Mouse (Mus musculus): ENCODE data around the gene Gcnt7.

Gcnt7 gene

GRCm38 (mm10) chr2:172467206-172467605 is 8.8 kb upstream of the Gcnt7 start:
- in situ Hi-C loops (cut with MboI; ENCODE audit: low pct_unique_long_range_greater_than_20kb in 1 of 2, low sequenced_read_pairs in 2 of 2, unreplicated experiment in 1 of 2) = no loop called here

GRCm38 (mm10) chr2:172466427-172467132 is 8.2 kb upstream of the Gcnt7 start:
- in situ Hi-C loops (cut with MboI; ENCODE audit: low pct_unique_long_range_greater_than_20kb in 1 of 2, low sequenced_read_pairs in 2 of 2, unreplicated experiment in 1 of 2) = no loop called here

GRCm38 (mm10) chr2:172462813-172463212 is 4.4 kb upstream of the Gcnt7 start:
- in situ Hi-C loops (cut with MboI; ENCODE audit: low pct_unique_long_range_greater_than_20kb in 1 of 2, low sequenced_read_pairs in 2 of 2, unreplicated experiment in 1 of 2) = no loop called here

- in situ Hi-C loops (cut with MboI; ENCODE audit: low pct_unique_long_range_greater_than_20kb in 1 of 2, low sequenced_read_pairs in 2 of 2, unreplicated experiment in 1 of 2) = no loop called here
Measured at GRCm38 (mm10) chr2:172460647-172461046, 2.3 kb upstream of the Gcnt7 start.

GRCm38 (mm10) chr2:172452458-172452857 is 5.9 kb downstream of the Gcnt7 start:
- in situ Hi-C loops (cut with MboI; ENCODE audit: low pct_unique_long_range_greater_than_20kb in 1 of 2, low sequenced_read_pairs in 2 of 2, unreplicated experiment in 1 of 2) = no loop called here

GRCm38 (mm10) chr2:172452031-172452430 is 6.4 kb downstream of the Gcnt7 start:
- in situ Hi-C loops (cut with MboI; ENCODE audit: low pct_unique_long_range_greater_than_20kb in 1 of 2, low sequenced_read_pairs in 2 of 2, unreplicated experiment in 1 of 2) = no loop called here

GRCm38 (mm10) chr2:172450640-172451039 is 7.8 kb downstream of the Gcnt7 start:
- in situ Hi-C loops (cut with MboI; ENCODE audit: low pct_unique_long_range_greater_than_20kb in 1 of 2, low sequenced_read_pairs in 2 of 2, unreplicated experiment in 1 of 2) = no loop called here

- in situ Hi-C loops (cut with MboI; ENCODE audit: low pct_unique_long_range_greater_than_20kb in 1 of 2, low sequenced_read_pairs in 2 of 2, unreplicated experiment in 1 of 2) = loop anchor here in 1 of 2 experiments (25.0 kb wide), 1 partner anchor 211 kb away; the partner anchor contains the start of gene Mc3r
Measured at GRCm38 (mm10) chr2:172448329-172448728, 10.1 kb downstream of the Gcnt7 start.

GRCm38 (mm10) chr2:172447317-172447716 is 11.1 kb downstream of the Gcnt7 start:
- in situ Hi-C loops (cut with MboI; ENCODE audit: low pct_unique_long_range_greater_than_20kb in 1 of 2, low sequenced_read_pairs in 2 of 2, unreplicated experiment in 1 of 2) = loop anchor here in 1 of 2 experiments (25.0 kb wide), 1 partner anchor 210 kb away; the partner anchor contains the start of gene Mc3r

GRCm38 (mm10) chr2:172445617-172446016 is 12.8 kb downstream of the Gcnt7 start:
- in situ Hi-C loops (cut with MboI; ENCODE audit: low pct_unique_long_range_greater_than_20kb in 1 of 2, low sequenced_read_pairs in 2 of 2, unreplicated experiment in 1 of 2) = loop anchor here in 1 of 2 experiments (25.0 kb wide), 1 partner anchor 208 kb away; the partner anchor contains the start of gene Mc3r

GRCm38 (mm10) chr2:172441176-172441575 is 17.2 kb downstream of the Gcnt7 start:
- in situ Hi-C loops (cut with MboI; ENCODE audit: low pct_unique_long_range_greater_than_20kb in 1 of 2, low sequenced_read_pairs in 2 of 2, unreplicated experiment in 1 of 2) = loop anchor here in 1 of 2 experiments (25.0 kb wide), 1 partner anchor 204 kb away; the partner anchor contains the start of gene Mc3r

GRCm38 (mm10) chr2:172440640-172441005 is 17.8 kb downstream of the Gcnt7 start:
- in situ Hi-C loops (cut with MboI; ENCODE audit: low pct_unique_long_range_greater_than_20kb in 1 of 2, low sequenced_read_pairs in 2 of 2, unreplicated experiment in 1 of 2) = loop anchor here in 1 of 2 experiments (25.0 kb wide), 1 partner anchor 203 kb away; the partner anchor contains the start of gene Mc3r

GRCm38 (mm10) chr2:172439843-172440639 is 18.4 kb downstream of the Gcnt7 start, which contains the start of gene Rtf2:
Gene Rtf2 (plus strand): TSS chr2:172440556.
- in situ Hi-C loops (cut with MboI; ENCODE audit: low pct_unique_long_range_greater_than_20kb in 1 of 2, low sequenced_read_pairs in 2 of 2, unreplicated experiment in 1 of 2) = loop anchor here in 1 of 2 experiments (25.0 kb wide), 1 partner anchor 203 kb away; the partner anchor contains the start of gene Mc3r

GRCm38 (mm10) chr2:172437371-172437952 is 20.9 kb downstream of the Gcnt7 start:
- in situ Hi-C loops (cut with MboI; ENCODE audit: low pct_unique_long_range_greater_than_20kb in 1 of 2, low sequenced_read_pairs in 2 of 2, unreplicated experiment in 1 of 2) = loop anchor here in 1 of 2 experiments (25.0 kb wide), 1 partner anchor 200 kb away; the partner anchor contains the start of gene Mc3r

GRCm38 (mm10) chr2:172433746-172434145 is 24.6 kb downstream of the Gcnt7 start:
- in situ Hi-C loops (cut with MboI; ENCODE audit: low pct_unique_long_range_greater_than_20kb in 1 of 2, low sequenced_read_pairs in 2 of 2, unreplicated experiment in 1 of 2) = loop anchor here in 1 of 2 experiments (25.0 kb wide), 1 partner anchor 196 kb away; the partner anchor contains the start of gene Mc3r

- in situ Hi-C loops (cut with MboI; ENCODE audit: low pct_unique_long_range_greater_than_20kb in 1 of 2, low sequenced_read_pairs in 2 of 2, unreplicated experiment in 1 of 2) = loop anchor here in 1 of 2 experiments (25.0 kb wide), 1 partner anchor 193 kb away; the partner anchor contains the start of gene Mc3r
Measured at GRCm38 (mm10) chr2:172430609-172431008, 27.8 kb downstream of the Gcnt7 start.

GRCm38 (mm10) chr2:172418208-172418607 is 40.2 kb downstream of the Gcnt7 start:
- in situ Hi-C loops (cut with MboI; ENCODE audit: low pct_unique_long_range_greater_than_20kb in 1 of 2, low sequenced_read_pairs in 2 of 2, unreplicated experiment in 1 of 2) = no loop called here

- in situ Hi-C loops (cut with MboI; ENCODE audit: low pct_unique_long_range_greater_than_20kb in 1 of 2, low sequenced_read_pairs in 2 of 2, unreplicated experiment in 1 of 2) = no loop called here
Measured at GRCm38 (mm10) chr2:172416876-172417275, 41.5 kb downstream of the Gcnt7 start.
